Mouse (Mus musculus): ENCODE measurements at regions not wholly inside any gene's neighbourhood (a gene's known extent, or its start where the extent isn't known, plus 50 kb on each side); places are given as distances from the start of the nearest gene placed in this dataset.
"Not testable (repeated sequence)": the region's sequence is repeated elsewhere in the genome, so short reads cannot be mapped to it uniquely, and the experiment has no call there.

DNA sequence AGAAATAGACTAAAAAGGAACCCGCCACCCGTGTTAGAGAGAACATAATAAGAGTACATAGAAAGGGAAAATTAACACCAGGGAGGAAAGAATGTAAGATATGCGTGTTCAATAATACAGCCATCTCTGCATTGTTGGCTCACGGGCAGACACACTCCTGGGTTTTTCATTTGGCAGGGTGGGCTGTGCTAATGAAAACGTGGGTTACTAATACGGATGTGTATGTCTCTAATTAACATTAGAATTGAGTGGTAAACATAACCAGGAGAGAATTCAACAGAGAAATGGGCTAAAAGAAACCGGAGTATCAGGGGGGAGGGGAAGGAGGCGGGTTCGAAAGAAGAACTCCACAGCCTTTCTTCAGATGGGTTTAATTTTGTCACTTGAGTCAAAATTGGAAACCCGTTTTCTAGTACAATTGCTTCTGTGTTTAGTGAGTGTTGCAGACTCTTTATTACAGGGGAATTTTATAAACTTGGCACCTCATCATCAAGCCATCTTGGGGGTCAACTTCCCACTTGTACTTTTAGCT lies 134.4 kb upstream of the Kiz start:
- Histone ChIP-seq H3K4me3 (replicated peaks) (no peak overlapping the region), H3K27me3 (replicated peaks) (no peaks in the 10 kb centered on the region), H3K9me3 (0 out of 2 replicates have a peak, but pooled peaks cover 3% of the 10 kb centered on the region), H3K4me1 (no peaks in the 10 kb centered on the region), H3K36me3 (replicated peaks; ENCODE audit: low read length) (no peaks in the 10 kb centered on the region)
- TF ChIP-seq FLI1 (IDR thresholded peaks at IDR 0.05; ENCODE audit: low read length) (no peak), GATA1 (IDR thresholded peaks at IDR 0.05; ENCODE audit: borderline replicate concordance, low read length) (no peak)

DNA sequence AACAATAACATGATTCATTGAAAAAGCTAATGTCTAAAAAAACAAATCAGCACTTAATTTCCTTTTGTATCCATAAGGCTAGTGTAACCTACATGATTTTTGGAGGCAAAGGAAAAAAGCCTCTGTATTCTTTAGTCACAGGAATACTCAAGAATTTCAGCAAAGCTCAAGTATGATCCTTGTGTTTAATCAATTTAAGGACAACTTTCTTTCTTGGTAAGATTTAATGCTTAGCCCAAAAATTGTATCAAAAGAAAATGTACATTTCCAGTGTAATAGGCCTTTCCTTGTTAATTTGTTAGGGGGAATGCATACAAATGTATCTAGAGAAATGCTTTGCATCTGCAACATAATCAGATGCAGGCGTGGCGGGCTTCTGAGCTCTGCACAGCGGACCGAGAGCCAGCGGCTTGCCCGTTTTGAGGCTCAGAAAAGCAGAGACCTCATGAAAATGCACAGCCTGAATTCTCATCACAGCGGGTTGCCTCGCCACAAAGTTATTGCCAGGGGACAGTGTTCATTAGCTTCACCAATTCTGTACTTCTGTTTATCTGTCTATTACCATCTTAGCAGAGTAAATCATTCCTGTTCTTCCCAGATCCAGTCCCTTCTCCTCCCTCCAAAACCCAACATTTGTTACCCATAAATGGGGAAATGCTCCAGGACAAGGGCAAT lies 133.2 kb upstream of the Kiz start:
- Histone ChIP-seq H3K9me3 (no peaks in the 10 kb centered on the region), H3K36me3 (replicated peaks; ENCODE audit: low read length) (no peaks in the 10 kb centered on the region), H3K4me3 (replicated peaks) (no peak overlapping the region), H3K4me1 (no peaks in the 10 kb centered on the region), H3K27me3 (replicated peaks) (no peaks in the 10 kb centered on the region)
- TF ChIP-seq GATA1 (IDR thresholded peaks at IDR 0.05; ENCODE audit: borderline replicate concordance, low read length), result no peak
- no peak for TF ChIP-seq FLI1 (IDR thresholded peaks at IDR 0.05; ENCODE audit: low read length)

DNA sequence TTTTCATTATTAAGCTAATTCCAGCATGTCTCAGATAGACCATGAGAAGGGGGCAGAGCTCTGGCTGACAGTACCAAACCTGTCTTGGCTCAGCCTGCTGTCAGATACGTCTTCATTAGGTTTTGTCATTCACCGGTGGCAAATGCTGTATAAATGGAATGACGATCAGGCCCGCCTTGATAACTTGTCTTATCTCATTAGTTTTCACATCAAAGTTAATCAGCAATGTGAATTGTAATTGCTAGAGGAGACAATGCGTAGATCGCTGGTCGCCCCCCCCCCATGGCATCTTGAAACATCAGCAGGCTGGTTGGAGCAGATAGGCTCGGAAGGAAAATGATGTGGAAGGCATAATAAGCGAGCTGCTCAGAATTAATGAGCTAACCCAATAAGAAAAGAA lies 132.5 kb upstream of the Kiz start:
- Histone ChIP-seq H3K4me3 (replicated peaks) (no peak overlapping the region), H3K36me3 (replicated peaks; ENCODE audit: low read length) (no peaks in the 10 kb centered on the region), H3K9me3 (no peaks in the 10 kb centered on the region)

DNA sequence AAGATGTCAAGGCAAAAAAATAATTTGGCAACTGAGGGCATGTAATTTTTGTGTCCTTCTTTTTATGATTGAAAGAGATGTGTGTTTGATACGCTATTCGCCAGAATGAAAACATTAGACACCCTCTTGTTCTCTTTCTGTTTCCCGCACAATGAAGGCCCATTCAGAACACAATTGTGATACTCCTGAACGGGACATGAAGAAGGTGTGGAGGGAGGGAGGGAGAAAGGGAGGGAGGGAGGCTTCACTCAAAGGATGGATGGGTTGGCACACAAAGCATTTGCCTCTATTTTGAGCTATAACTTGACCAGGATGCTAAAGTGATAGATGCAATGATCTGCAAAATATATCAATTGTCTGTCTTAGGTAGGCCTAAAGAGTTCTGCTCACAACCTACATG lies 132.0 kb upstream of the Kiz start:
- Histone ChIP-seq H3K36me3 (replicated peaks; ENCODE audit: low read length) (no peaks in the 10 kb centered on the region), H3K4me3 (replicated peaks) (no peak overlapping the region), H3K27me3 (replicated peaks) (no peaks in the 10 kb centered on the region), H3K4me1 (no peaks in the 10 kb centered on the region), H3K9me3 (no peaks in the 10 kb centered on the region)
- no peak for TF ChIP-seq FLI1 (IDR thresholded peaks at IDR 0.05; ENCODE audit: low read length)
- TF ChIP-seq GATA1 (IDR thresholded peaks at IDR 0.05; ENCODE audit: borderline replicate concordance, low read length), result no peak

More for the DNA sequence above, 132.5 kb upstream of the Kiz start:
- H3K4me1 ChIP-seq, result no peaks in the 10 kb centered on the region
- H3K27me3 ChIP-seq (replicated peaks), result no peaks in the 10 kb centered on the region
- no peak for TF ChIP-seq GATA1 (IDR thresholded peaks at IDR 0.05; ENCODE audit: borderline replicate concordance, low read length)
- TF ChIP-seq FLI1 (IDR thresholded peaks at IDR 0.05; ENCODE audit: low read length), result no peak

DNA sequence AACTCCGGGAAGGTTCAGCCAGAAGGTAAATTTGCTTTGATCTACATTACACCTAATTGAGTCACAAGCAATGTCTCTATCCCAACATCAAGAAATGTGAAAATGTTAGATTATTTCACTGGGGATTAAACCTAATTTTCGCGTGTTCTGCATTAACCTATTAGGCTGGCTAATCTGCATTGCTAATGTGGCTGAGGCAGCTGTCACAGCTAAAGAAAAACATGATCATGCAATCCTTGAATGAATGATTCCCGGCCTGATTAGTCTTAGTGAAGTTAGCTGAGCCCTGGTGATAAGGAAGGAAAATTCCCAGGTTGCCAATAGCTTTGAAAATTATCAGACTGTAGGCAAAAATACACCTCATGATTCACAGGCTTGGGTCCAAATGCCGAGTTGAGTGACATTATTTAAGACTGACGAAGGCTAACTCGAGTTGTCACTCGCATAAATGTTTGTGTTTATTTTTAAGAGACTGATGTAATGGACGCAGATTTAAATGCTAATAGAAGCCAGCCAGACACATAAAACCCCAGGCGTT lies 131.5 kb upstream of the Kiz start:
- Histone ChIP-seq H3K36me3 (replicated peaks; ENCODE audit: low read length) (no peaks in the 10 kb centered on the region), H3K4me1 (no peaks in the 10 kb centered on the region), H3K4me3 (replicated peaks) (no peak overlapping the region), H3K9me3 (no peaks in the 10 kb centered on the region), H3K27me3 (replicated peaks) (no peaks in the 10 kb centered on the region)
- no peak for TF ChIP-seq FLI1 (IDR thresholded peaks at IDR 0.05; ENCODE audit: low read length)
- no peak for TF ChIP-seq GATA1 (IDR thresholded peaks at IDR 0.05; ENCODE audit: borderline replicate concordance, low read length)

DNA sequence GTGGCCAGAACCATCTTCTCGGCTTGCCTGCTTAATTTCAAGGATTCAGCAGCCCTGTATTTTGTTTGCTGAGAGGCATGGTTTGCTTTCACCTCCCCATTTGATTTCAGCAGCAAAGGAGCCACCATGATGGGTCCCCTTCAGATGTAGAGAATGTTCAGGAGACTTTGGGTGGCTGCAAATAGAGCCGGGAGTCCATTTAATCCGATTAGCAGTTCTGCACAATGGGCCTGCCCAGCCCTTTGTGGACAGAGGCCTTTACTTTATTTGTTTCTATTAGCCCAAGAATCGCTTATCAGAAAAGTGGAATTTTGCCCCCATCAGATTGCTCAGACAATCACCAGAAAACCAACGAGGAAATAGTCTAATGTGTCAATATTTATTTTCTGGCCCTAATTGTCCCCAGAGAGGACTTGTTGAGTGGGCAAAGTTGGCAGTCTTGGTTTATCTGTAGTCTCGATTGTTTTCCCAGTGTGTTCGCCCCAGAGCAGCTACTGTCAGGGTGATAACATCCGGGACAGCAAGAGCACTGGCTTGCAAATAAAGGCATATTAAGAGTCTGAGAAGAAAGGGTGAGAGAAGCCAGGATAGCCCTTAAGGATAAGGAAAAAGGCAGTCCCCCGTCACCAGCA lies 130.6 kb upstream of the Kiz start:
- no peak overlapping the region for H3K4me3 ChIP-seq (replicated peaks)
- no peaks in the 10 kb centered on the region for H3K27me3 ChIP-seq (replicated peaks)
- no peaks in the 10 kb centered on the region for H3K4me1 ChIP-seq
- TF ChIP-seq FLI1 (IDR thresholded peaks at IDR 0.05; ENCODE audit: low read length) (no peak), GATA1 (IDR thresholded peaks at IDR 0.05; ENCODE audit: borderline replicate concordance, low read length) (no peak)
- no peaks in the 10 kb centered on the region for H3K36me3 ChIP-seq (replicated peaks; ENCODE audit: low read length)
- H3K9me3 ChIP-seq, result no peaks in the 10 kb centered on the region

DNA sequence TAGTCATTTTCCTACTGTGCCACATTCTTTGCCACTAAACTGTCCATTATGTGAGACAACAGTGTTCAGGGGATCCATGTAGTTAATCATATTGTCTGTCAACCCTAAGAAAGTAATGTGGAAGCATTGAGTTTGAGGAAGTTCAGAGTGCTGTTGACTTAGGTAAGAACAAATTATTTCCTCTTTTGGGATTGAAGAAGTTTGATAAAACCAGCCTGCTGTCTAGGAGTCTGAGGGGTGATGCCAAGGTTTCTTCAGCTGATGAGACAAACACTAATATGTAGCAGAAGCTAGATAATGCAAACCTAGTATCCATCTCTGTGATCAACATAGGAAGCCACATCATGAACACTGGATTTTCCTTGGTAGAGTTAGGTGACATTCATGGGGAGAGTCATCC lies 127.0 kb upstream of the Kiz start:
- no peak for TF ChIP-seq GATA1 (IDR thresholded peaks at IDR 0.05; ENCODE audit: borderline replicate concordance, low read length)
- no peak for TF ChIP-seq FLI1 (IDR thresholded peaks at IDR 0.05; ENCODE audit: low read length)
- Histone ChIP-seq H3K27me3 (replicated peaks) (no peaks in the 10 kb centered on the region), H3K9me3 (no peaks in the 10 kb centered on the region), H3K36me3 (replicated peaks; ENCODE audit: low read length) (no peaks in the 10 kb centered on the region), H3K4me1 (peaks cover 6% of the 10 kb centered on the region; the same call in 1 of the 2 replicates), H3K4me3 (replicated peaks) (no peak overlapping the region)

DNA sequence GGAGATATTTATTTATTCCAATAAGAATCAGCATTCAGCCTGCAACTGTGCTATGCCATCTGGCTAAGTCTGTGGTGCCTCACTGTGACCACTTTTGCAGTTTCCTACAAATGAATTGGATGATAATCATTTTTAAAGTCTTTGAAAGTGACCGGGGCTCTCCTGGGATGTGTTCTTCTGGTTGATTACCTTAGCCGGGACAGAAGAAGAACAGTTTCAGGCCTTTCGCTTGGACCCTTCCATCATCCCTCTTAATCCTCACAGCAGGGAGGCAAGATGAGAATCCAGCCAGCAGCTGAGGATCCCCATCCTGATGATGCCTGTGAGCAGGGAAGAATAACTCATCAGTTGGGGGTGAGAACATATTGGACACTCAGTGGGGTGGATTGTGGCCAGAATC lies 124.6 kb upstream of the Kiz start:
- Histone ChIP-seq H3K27me3 (replicated peaks) (no peaks in the 10 kb centered on the region), H3K4me3 (replicated peaks) (no peak overlapping the region), H3K36me3 (replicated peaks; ENCODE audit: low read length) (no peaks in the 10 kb centered on the region), H3K9me3 (no peaks in the 10 kb centered on the region), H3K4me1 (peaks cover 6% of the 10 kb centered on the region; the same call in 1 of the 2 replicates)
- no peak for TF ChIP-seq FLI1 (IDR thresholded peaks at IDR 0.05; ENCODE audit: low read length)
- TF ChIP-seq GATA1 (IDR thresholded peaks at IDR 0.05; ENCODE audit: borderline replicate concordance, low read length), result no peak

DNA sequence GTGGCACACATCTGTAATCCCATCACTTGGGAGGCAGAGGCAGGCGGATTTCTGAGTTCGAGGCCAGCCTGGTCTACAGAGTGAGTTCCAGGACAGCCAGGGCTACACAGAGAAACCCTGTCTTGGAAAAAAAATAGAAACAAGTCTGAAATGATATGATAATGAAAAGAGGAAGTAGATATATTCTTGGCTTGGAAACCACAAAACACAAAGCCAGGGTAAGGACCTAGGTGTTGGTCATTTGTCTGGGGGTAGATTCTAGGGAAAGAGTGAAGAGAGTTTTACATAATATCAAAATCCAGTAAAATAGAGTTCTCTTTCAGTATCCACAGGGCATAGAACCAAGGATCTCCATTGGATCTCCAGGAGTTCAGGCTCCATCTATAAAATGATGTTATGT lies 122.8 kb upstream of the Kiz start:
- H3K4me3 ChIP-seq (replicated peaks); H3K27me3 ChIP-seq (replicated peaks): not testable (repeated sequence)

DNA sequence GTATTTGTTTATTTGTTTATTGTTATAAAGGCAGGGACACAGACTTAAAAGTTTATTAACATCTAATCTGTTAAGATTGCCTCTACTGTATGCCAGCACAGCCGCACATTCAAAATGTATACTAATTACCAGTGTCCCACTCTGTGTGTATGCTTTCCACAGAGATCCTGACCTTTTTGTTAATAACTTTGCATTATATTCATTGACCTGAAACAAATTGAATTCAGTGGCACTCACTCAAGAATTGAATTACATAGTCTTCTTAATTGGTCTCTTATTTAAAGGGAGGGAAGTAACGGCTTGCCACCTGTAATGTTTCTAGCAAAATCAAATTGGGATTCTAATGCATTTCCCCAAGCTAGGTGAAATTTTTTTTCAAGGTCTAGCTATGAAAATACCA lies 111.3 kb upstream of the Kiz start:
- no peak overlapping the region for H3K4me3 ChIP-seq (replicated peaks)
- TF ChIP-seq FLI1 (IDR thresholded peaks at IDR 0.05; ENCODE audit: low read length) (no peak), GATA1 (IDR thresholded peaks at IDR 0.05; ENCODE audit: borderline replicate concordance, low read length) (no peak)
- no peaks in the 10 kb centered on the region for H3K9me3 ChIP-seq
- H3K4me1 ChIP-seq, result no peaks in the 10 kb centered on the region
- peaks cover 2% of the 10 kb centered on the region for H3K27me3 ChIP-seq (replicated peaks)
- no peaks in the 10 kb centered on the region for H3K36me3 ChIP-seq (replicated peaks; ENCODE audit: low read length)

More for the DNA sequence above, 122.8 kb upstream of the Kiz start:
- H3K4me1 ChIP-seq; H3K9me3 ChIP-seq; H3K36me3 ChIP-seq (replicated peaks; ENCODE audit: low read length): not testable (repeated sequence)

Data from megakaryocyte, embryonic 14.5 days (primary cell).